Mouse (Mus musculus): ENCODE data around the gene Nlrp9c.
"Not testable (repeated sequence)": the region's sequence is repeated elsewhere in the genome, so short reads cannot be mapped to it uniquely, and the experiment has no call there.

- not testable (repeated sequence) for TF ChIP-seq TAL1, GATA1 (IDR thresholded peaks at IDR 0.05; ENCODE audit: low read length)
These were observed 51.2 kb downstream of the Nlrp9c start for GRCm38 (mm10) chr7:26352258-26352657.

Measured in erythroblast, embryonic 14.5 days (primary cell).